Mouse (Mus musculus): ENCODE measurements around the gene Caskin1. TPM values are rescaled to one million over a fixed set of nuclear protein-coding genes. Genes with fewer than 3 reads are reported as not detected.
"Not testable (repeated sequence)": the region's sequence is repeated elsewhere in the genome, so short reads cannot be mapped to it uniquely, and the experiment has no call there.

The Caskin1 gene
- polyA plus RNA-seq, 1 experiment from 2014 or later: 1.5 TPM

- peak overlapping the region; percentile 98 for H3K27ac ChIP-seq (ENCODE audit: low read length)
- peaks cover 15% of the 10 kb centered on the region for H3K4me1 ChIP-seq (ENCODE audit: insufficient read depth, low read length)
- no peaks in the 10 kb centered on the region for H3K9me3 ChIP-seq (ENCODE audit: low read length)
- H3K9ac ChIP-seq (replicated peaks; ENCODE audit: low read length): peak overlapping the region; percentile 94
- H3K36me3 ChIP-seq (ENCODE audit: insufficient read depth, low read length): peaks cover 16% of the 10 kb centered on the region
- H3K4me2 ChIP-seq (replicated peaks; ENCODE audit: low read depth, low read length): peak overlapping the region; percentile 69
- 0 out of 2 replicates have a peak, but pooled peaks have one; percentile 0 for ATAC-seq (ENCODE audit: low FRiP score, low TSS enrichment)
- peak overlapping the region; percentile 94 for H3K4me3 ChIP-seq (ENCODE audit: low read length)
- WGBS: 3% methylated on average over 14 of the region's 14 CpGs
- no peaks in the 10 kb centered on the region for H3K27me3 ChIP-seq (ENCODE audit: insufficient read depth, low read length)
These were observed 34.1 kb upstream of the Caskin1 start for GRCm38 (mm10) chr17:24454218-24454755.

GRCm38 (mm10) chr17:24454756-24455522 is 33.5 kb upstream of the Caskin1 start:
- H3K4me3 ChIP-seq (ENCODE audit: low read length): peak overlapping the region; percentile 94
- H3K9ac ChIP-seq (replicated peaks; ENCODE audit: low read length): peak overlapping the region; percentile 94
- H3K27me3 ChIP-seq (ENCODE audit: insufficient read depth, low read length): no peaks in the 10 kb centered on the region
- peak; percentile 94 for ATAC-seq (ENCODE audit: low FRiP score, low TSS enrichment)
- no peaks in the 10 kb centered on the region for H3K9me3 ChIP-seq (ENCODE audit: low read length)
- peaks cover 10% of the 10 kb centered on the region for H3K36me3 ChIP-seq (ENCODE audit: insufficient read depth, low read length)
- peak overlapping the region; percentile 98 for H3K27ac ChIP-seq (ENCODE audit: low read length)
- under 1% methylated on average over 66 of the region's 67 CpGs for WGBS
- peaks cover 15% of the 10 kb centered on the region for H3K4me1 ChIP-seq (ENCODE audit: insufficient read depth, low read length)
- H3K4me2 ChIP-seq (replicated peaks; ENCODE audit: low read depth, low read length): peak overlapping the region; percentile 69

- H3K4me1 ChIP-seq (ENCODE audit: insufficient read depth, low read length): peaks cover 15% of the 10 kb centered on the region
- peak; percentile 37 for ATAC-seq (ENCODE audit: low FRiP score, low TSS enrichment)
- H3K27ac ChIP-seq (ENCODE audit: low read length): peak overlapping the region; percentile 72; the same call in 1 of the 2 replicates
- H3K4me3 ChIP-seq (ENCODE audit: low read length): peak overlapping the region; percentile 94
- H3K9me3 ChIP-seq (ENCODE audit: low read length); H3K36me3 ChIP-seq (ENCODE audit: insufficient read depth, low read length); H3K27me3 ChIP-seq (ENCODE audit: insufficient read depth, low read length): not testable (repeated sequence)
- H3K9ac ChIP-seq (replicated peaks; ENCODE audit: low read length): 0 out of 2 replicates have a peak overlapping the region, but pooled peaks have one; percentile 9
- H3K4me2 ChIP-seq (replicated peaks; ENCODE audit: low read depth, low read length): peak overlapping the region; percentile 69
- WGBS: 42% methylated on average over 10 of the region's 10 CpGs
These were observed 32.7 kb upstream of the Caskin1 start for GRCm38 (mm10) chr17:24455523-24456206.

GRCm38 (mm10) chr17:24461580-24461979 is 26.8 kb upstream of the Caskin1 start:
- no peak overlapping the region for H3K4me3 ChIP-seq (ENCODE audit: low read length)
- no peaks in the 10 kb centered on the region for H3K27me3 ChIP-seq (ENCODE audit: insufficient read depth, low read length)
- no peaks in the 10 kb centered on the region for H3K4me1 ChIP-seq (ENCODE audit: insufficient read depth, low read length)
- H3K36me3 ChIP-seq (ENCODE audit: insufficient read depth, low read length): no peaks in the 10 kb centered on the region
- H3K4me2 ChIP-seq (replicated peaks; ENCODE audit: low read depth, low read length): no peak overlapping the region
- 64% methylated on average over 2 of the region's 2 CpGs for WGBS
- no peak overlapping the region for H3K9ac ChIP-seq (replicated peaks; ENCODE audit: low read length)
- no peak for ATAC-seq (ENCODE audit: low FRiP score, low TSS enrichment)
- no peak overlapping the region for H3K27ac ChIP-seq (ENCODE audit: low read length)
- H3K9me3 ChIP-seq (ENCODE audit: low read length): no peaks in the 10 kb centered on the region

GRCm38 (mm10) chr17:24462932-24463331 is 25.5 kb upstream of the Caskin1 start:
- 77% methylated on average over 1 of the region's 1 CpGs for WGBS

GRCm38 (mm10) chr17:24463374-24464133 is 24.8 kb upstream of the Caskin1 start:
- ATAC-seq (ENCODE audit: low FRiP score, low TSS enrichment): no peak
- Histone ChIP-seq H3K4me2 (replicated peaks; ENCODE audit: low read depth, low read length) (no peak overlapping the region), H3K4me3 (ENCODE audit: low read length) (no peak overlapping the region), H3K9me3 (ENCODE audit: low read length) (no peaks in the 10 kb centered on the region), H3K9ac (replicated peaks; ENCODE audit: low read length) (no peak overlapping the region), H3K27ac (ENCODE audit: low read length) (no peak overlapping the region), H3K4me1 (ENCODE audit: insufficient read depth, low read length) (no peaks in the 10 kb centered on the region), H3K36me3 (ENCODE audit: insufficient read depth, low read length) (no peaks in the 10 kb centered on the region), H3K27me3 (ENCODE audit: insufficient read depth, low read length) (no peaks in the 10 kb centered on the region)
- 47% methylated on average over 6 of the region's 6 CpGs for WGBS

More at GRCm38 (mm10) chr17:24462932-24463331, 25.5 kb upstream of the Caskin1 start:
- Histone ChIP-seq H3K9ac (replicated peaks; ENCODE audit: low read length) (no peak overlapping the region), H3K36me3 (ENCODE audit: insufficient read depth, low read length) (no peaks in the 10 kb centered on the region), H3K4me3 (ENCODE audit: low read length) (no peak overlapping the region), H3K4me1 (ENCODE audit: insufficient read depth, low read length) (no peaks in the 10 kb centered on the region), H3K9me3 (ENCODE audit: low read length) (no peaks in the 10 kb centered on the region), H3K27me3 (ENCODE audit: insufficient read depth, low read length) (no peaks in the 10 kb centered on the region), H3K4me2 (replicated peaks; ENCODE audit: low read depth, low read length) (no peak overlapping the region), H3K27ac (ENCODE audit: low read length) (no peak overlapping the region)
- ATAC-seq (ENCODE audit: low FRiP score, low TSS enrichment): no peak

- peaks cover 30% of the 10 kb centered on the region for H3K4me1 ChIP-seq (ENCODE audit: insufficient read depth, low read length)
- 93% methylated on average over 5 of the region's 5 CpGs for WGBS
These were observed 19.7 kb upstream of the Caskin1 start for GRCm38 (mm10) chr17:24468636-24469246.

GRCm38 (mm10) chr17:24469336-24469909 is 19.0 kb upstream of the Caskin1 start:
- peaks cover 5% of the 10 kb centered on the region; the same call in 1 of the 2 replicates for H3K36me3 ChIP-seq (ENCODE audit: insufficient read depth, low read length)
- no peaks in the 10 kb centered on the region for H3K27me3 ChIP-seq (ENCODE audit: insufficient read depth, low read length)
- H3K27ac ChIP-seq (ENCODE audit: low read length): peak overlapping the region; percentile 85
- ATAC-seq (ENCODE audit: low FRiP score, low TSS enrichment): no peak
- H3K9ac ChIP-seq (replicated peaks; ENCODE audit: low read length): peak overlapping the region; percentile 90
- H3K4me1 ChIP-seq (ENCODE audit: insufficient read depth, low read length): peaks cover 37% of the 10 kb centered on the region
- peak overlapping the region; percentile 96 for H3K4me2 ChIP-seq (replicated peaks; ENCODE audit: low read depth, low read length)
- H3K9me3 ChIP-seq (ENCODE audit: low read length): no peaks in the 10 kb centered on the region
- peak overlapping the region; percentile 85 for H3K4me3 ChIP-seq (ENCODE audit: low read length)
- 15% methylated on average over 7 of the region's 7 CpGs for WGBS

More at GRCm38 (mm10) chr17:24468636-24469246, 19.7 kb upstream of the Caskin1 start:
- Histone ChIP-seq H3K4me3 (ENCODE audit: low read length) (no peak overlapping the region), H3K27ac (ENCODE audit: low read length) (no peak overlapping the region), H3K9me3 (ENCODE audit: low read length) (no peaks in the 10 kb centered on the region), H3K9ac (replicated peaks; ENCODE audit: low read length) (no peak overlapping the region), H3K36me3 (ENCODE audit: insufficient read depth, low read length) (0 out of 2 replicates have a peak, but pooled peaks cover under 1% of the 10 kb centered on the region), H3K4me2 (replicated peaks; ENCODE audit: low read depth, low read length) (no peak overlapping the region), H3K27me3 (ENCODE audit: insufficient read depth, low read length) (no peaks in the 10 kb centered on the region)
- no peak for ATAC-seq (ENCODE audit: low FRiP score, low TSS enrichment)

Measured in kidney, embryonic 16.5 days (tissue).